Comparison of ENCODE assay signal across 28 mouse cellular contexts in genomic region chr13:60042443-60042842, GRCm38 (mm10).
DNase-seq lines count a peak whose midpoint lies in the region; ATAC-seq and TF ChIP-seq lines count a peak whose summit lies in the region.
"Had no signal": no experiment of that assay in that cellular context is flagged by ENCODE, and none has a peak within 500 bp of the region (broad histone marks: within the 10 kb centered on the region; RNA-seq: fewer than 3 reads in every experiment).

No protein-coding gene starts in this region.

- no peaks in the 10 kb centered on the region for H3K9me3 ChIP-seq in embryonic facial prominence, embryonic 15.5 days (replicated peaks)
- no peaks in the 10 kb centered on the region for H3K9me3 ChIP-seq in embryonic facial prominence, embryonic 10.5 days
- H3K9me3 ChIP-seq in limb, embryonic 10.5 days (replicated peaks): no peaks in the 10 kb centered on the region
- H3K9me3 ChIP-seq in hindbrain, postnatal 0 days (ENCODE audit: low read length): no peaks in the 10 kb centered on the region
- H3K9me3 ChIP-seq: embryonic facial prominence, embryonic 12.5 days; heart, embryonic 12.5 days; heart, embryonic 15.5 days; hindbrain, embryonic 10.5 days; hindbrain, embryonic 13.5 days had no signal

- 46% methylated on average over 2 of the region's 2 CpGs for WGBS in embryonic facial prominence, embryonic 15.5 days
- 74% methylated on average over 2 of the region's 2 CpGs for WGBS in embryonic facial prominence, embryonic 10.5 days
- WGBS in kidney, adult 2 months: 70% methylated on average over 2 of the region's 2 CpGs
- 84% methylated on average over 2 of the region's 2 CpGs for WGBS in limb, embryonic 10.5 days
- 82% methylated on average over 2 of the region's 2 CpGs for WGBS in hindbrain, postnatal 0 days

- ATAC-seq in embryonic facial prominence, embryonic 15.5 days (ENCODE audit: insufficient number of reproducible peaks, low FRiP score, low TSS enrichment, low read depth): no peak
- no peak for ATAC-seq in hindbrain, postnatal 0 days
- ATAC-seq: activated CD4-positive, CD25-positive, alpha-beta regulatory T cell, adult 4 months; CD4-positive, CD25-positive, alpha-beta regulatory T cell, adult 4 months; forebrain, embryonic 14.5 days; hindbrain, embryonic 16.5 days; inflammation-experienced regulatory T-cells, adult 6 months; intestine, embryonic 16.5 days had no signal

- no peak overlapping the region for H3K4me2 ChIP-seq in embryonic facial prominence, embryonic 15.5 days (replicated peaks)
- no peak overlapping the region for H3K4me2 ChIP-seq in hindbrain, postnatal 0 days (ENCODE audit: low read depth, low read length)
- H3K4me2 ChIP-seq: embryonic facial prominence, embryonic 12.5 days; heart, embryonic 12.5 days; heart, embryonic 15.5 days; hindbrain, embryonic 13.5 days had no signal

- no peak for TF ChIP-seq POLR2A in kidney, adult 2 months (IDR thresholded peaks at IDR 0.05; ENCODE audit: low read depth, low read length)

- no peak overlapping the region for H3K9ac ChIP-seq in embryonic facial prominence, embryonic 15.5 days
- no peak overlapping the region for H3K9ac ChIP-seq in hindbrain, postnatal 0 days (replicated peaks; ENCODE audit: low read length)
- H3K9ac ChIP-seq: embryonic facial prominence, embryonic 12.5 days; heart, embryonic 12.5 days; heart, embryonic 15.5 days; hindbrain, embryonic 13.5 days had no signal

- no peaks in the 10 kb centered on the region for H3K27me3 ChIP-seq in embryonic facial prominence, embryonic 15.5 days
- H3K27me3 ChIP-seq in embryonic facial prominence, embryonic 10.5 days (replicated peaks; ENCODE audit: low read depth, poor library complexity, severe bottlenecking): peaks cover 14% of the 10 kb centered on the region; the same call in 1 of the 2 replicates
- no peaks in the 10 kb centered on the region for H3K27me3 ChIP-seq in kidney, adult 2 months (replicated peaks; ENCODE audit: control insufficient read depth, insufficient read depth, low read length)
- no peaks in the 10 kb centered on the region for H3K27me3 ChIP-seq in limb, embryonic 10.5 days (ENCODE audit: low read depth, poor library complexity, severe bottlenecking)
- H3K27me3 ChIP-seq in hindbrain, postnatal 0 days (ENCODE audit: insufficient read depth, low read length): no peaks in the 10 kb centered on the region
- H3K27me3 ChIP-seq: heart, embryonic 12.5 days; heart, embryonic 15.5 days had no signal

- H3K4me3 ChIP-seq in embryonic facial prominence, embryonic 15.5 days (replicated peaks): no peak overlapping the region
- H3K4me3 ChIP-seq in embryonic facial prominence, embryonic 10.5 days: no peak overlapping the region
- no peak overlapping the region for H3K4me3 ChIP-seq in kidney, adult 2 months (ENCODE audit: insufficient read depth, low read depth, low read length)
- H3K4me3 ChIP-seq in limb, embryonic 10.5 days: no peak overlapping the region
- no peak overlapping the region for H3K4me3 ChIP-seq in hindbrain, postnatal 0 days (ENCODE audit: low read length)
- H3K4me3 ChIP-seq: embryonic facial prominence, embryonic 12.5 days; erythroblast, embryonic 14.5 days; heart, embryonic 12.5 days; heart, embryonic 15.5 days; hindbrain, embryonic 10.5 days; hindbrain, embryonic 13.5 days had no signal

- no peak for TF ChIP-seq CTCF in kidney, adult 2 months (conservative IDR thresholded peaks at IDR 0.05; ENCODE audit: insufficient read depth, insufficient read length, low read depth, low read length)
- TF ChIP-seq CTCF in hindbrain, postnatal 0 days (IDR thresholded peaks at IDR 0.05; ENCODE audit: low read depth): no peak

- H3K4me1 ChIP-seq in embryonic facial prominence, embryonic 15.5 days: peaks cover 28% of the 10 kb centered on the region
- peaks cover 18% of the 10 kb centered on the region for H3K4me1 ChIP-seq in embryonic facial prominence, embryonic 10.5 days
- no peaks in the 10 kb centered on the region for H3K4me1 ChIP-seq in kidney, adult 2 months (ENCODE audit: control insufficient read depth, insufficient read depth, low read length)
- peaks cover 30% of the 10 kb centered on the region for H3K4me1 ChIP-seq in limb, embryonic 10.5 days
- H3K4me1 ChIP-seq in hindbrain, postnatal 0 days (ENCODE audit: insufficient read depth, low read length): peaks cover 10% of the 10 kb centered on the region; the same call in 1 of the 2 replicates

- intact Hi-C loops in left cerebral cortex, postnatal 36 days (cut with DNase I): no loop called here

- H3K27ac ChIP-seq in embryonic facial prominence, embryonic 15.5 days (replicated peaks): 0 out of 2 replicates have a peak overlapping the region, but pooled peaks have one; percentile 9
- H3K27ac ChIP-seq in embryonic facial prominence, embryonic 10.5 days (replicated peaks): no peak overlapping the region
- no peak overlapping the region for H3K27ac ChIP-seq in kidney, adult 2 months (ENCODE audit: insufficient read depth, low read depth, low read length)
- peak overlapping the region; percentile 22; the same call in 1 of the 2 replicates for H3K27ac ChIP-seq in limb, embryonic 10.5 days
- no peak overlapping the region for H3K27ac ChIP-seq in hindbrain, postnatal 0 days
- H3K27ac ChIP-seq: embryonic facial prominence, embryonic 12.5 days; heart, embryonic 15.5 days; hindbrain, embryonic 10.5 days; hindbrain, embryonic 13.5 days had no signal

- H3K36me3 ChIP-seq in embryonic facial prominence, embryonic 15.5 days: no peaks in the 10 kb centered on the region
- no peaks in the 10 kb centered on the region for H3K36me3 ChIP-seq in embryonic facial prominence, embryonic 10.5 days (replicated peaks)
- H3K36me3 ChIP-seq in kidney, adult 2 months (ENCODE audit: control insufficient read depth, insufficient read depth, low read length): no peaks in the 10 kb centered on the region
- no peaks in the 10 kb centered on the region for H3K36me3 ChIP-seq in limb, embryonic 10.5 days
- no peaks in the 10 kb centered on the region for H3K36me3 ChIP-seq in hindbrain, postnatal 0 days (ENCODE audit: insufficient read depth, low read length)
- H3K36me3 ChIP-seq: embryonic facial prominence, embryonic 12.5 days; heart, embryonic 12.5 days; heart, embryonic 15.5 days; hindbrain, embryonic 10.5 days; hindbrain, embryonic 13.5 days had no signal

- DNase-seq in embryonic facial prominence, embryonic 10.5 days (ENCODE audit: low spot score): no peak
- DNase-seq in kidney, adult 2 months: peak; percentile 44
- DNase-seq in kidney, postnatal 10 days: no peak
- DNase-seq in MN1 (ENCODE audit: low spot score): peak; percentile 41
- no peak for DNase-seq in limb, embryonic 10.5 days (ENCODE audit: low spot score)
- DNase-seq in left cerebral cortex, postnatal 36 days (ENCODE audit: low spot score in 2 of 2): no peak
- DNase-seq in hindbrain, postnatal 0 days (ENCODE audit: low spot score): no peak
- DNase-seq: adrenal gland, postnatal 14 days; cerebellum, adult 18-20 months; cerebellum, adult 9-10 months; cerebellum, postnatal 14 days; gastrocnemius, postnatal 25 days; heart, postnatal 10 days; heart, postnatal 36 days; kidney, adult 18-20 months had no signal

Comparison
In these comparisons a context has a peak if more than half of its experiments do, and no peak if none do; other contexts are left out.
1. H3K27ac ChIP-seq: peak in embryonic facial prominence, embryonic 15.5 days (single experiment) and limb, embryonic 10.5 days (single experiment); none in embryonic facial prominence, embryonic 10.5 days (single experiment), kidney, adult 2 months (single experiment) and hindbrain, postnatal 0 days (single experiment).
2. DNase-seq: peak in kidney, adult 2 months (single experiment) and MN1 (single experiment); none in embryonic facial prominence, embryonic 10.5 days (single experiment), kidney, postnatal 10 days (single experiment), limb, embryonic 10.5 days (single experiment), left cerebral cortex, postnatal 36 days (0 of 2) and hindbrain, postnatal 0 days (single experiment).